Mouse (Mus musculus) olfactory bulb, adult 2 months (tissue): ENCODE data around the gene Dbndd2.

Experiments
- CTCF ChIP-seq: fragments of 200-500 bp; IDR thresholded peaks from 2 replicates; pipeline ENCODE4 v1.5.1; 2012; ENCODE audit warnings: low read depth, mild to moderate bottlenecking, low read length, moderate library complexity; ENCODE audit not compliant: insufficient read depth
- POLR2A ChIP-seq: fragments of 200-500 bp; IDR thresholded peaks from 2 replicates; pipeline ENCODE4 v1.6.1; 2012; ENCODE audit warnings: mild to moderate bottlenecking, low read depth, low read length, moderate library complexity; ENCODE audit not compliant: insufficient read depth

DNA sequence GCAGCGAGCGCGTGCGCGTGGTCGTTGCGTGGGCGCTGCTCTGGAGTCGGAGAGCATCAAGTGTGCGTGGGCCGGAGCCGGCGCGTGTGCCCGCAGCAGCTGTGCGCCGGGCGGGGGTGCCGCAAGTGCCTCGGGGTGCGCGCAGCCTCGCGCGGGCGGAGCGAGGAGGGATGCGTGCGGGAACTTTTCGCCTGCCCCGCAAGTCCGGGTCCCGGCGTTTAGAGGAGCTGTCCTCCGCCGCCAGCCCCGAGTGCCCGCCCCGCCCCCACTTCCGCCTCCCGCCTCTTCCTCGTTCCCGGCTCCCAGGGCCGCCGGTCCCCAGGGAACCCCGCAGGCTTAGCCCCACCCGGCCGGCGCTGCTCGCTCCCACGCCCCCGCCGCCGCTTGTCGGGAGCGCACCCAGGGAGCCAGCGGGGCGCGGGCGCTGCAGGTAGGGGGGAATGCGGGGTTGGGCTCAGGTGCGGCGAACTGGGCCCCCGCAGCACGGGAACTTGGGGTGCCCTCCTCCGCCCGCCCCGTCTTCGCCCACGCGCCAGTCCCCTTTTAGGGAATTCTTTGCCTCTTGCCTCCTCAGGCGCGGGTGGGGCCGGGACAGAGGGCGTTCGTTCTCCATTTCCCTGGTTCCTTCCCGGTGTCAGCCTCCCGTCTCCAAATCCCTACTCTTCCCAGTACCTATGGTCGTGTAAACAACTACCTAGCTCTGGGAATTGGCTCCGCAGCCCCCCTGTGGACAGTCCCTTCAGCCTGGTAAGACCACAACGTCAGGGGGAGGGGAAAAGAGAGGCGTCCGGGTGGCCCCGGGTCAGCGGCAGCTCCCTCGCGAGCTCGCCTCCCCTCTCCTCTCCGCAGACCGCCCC lies 580 bp downstream of the Dbndd2 start:
- TF ChIP-seq CTCF (no peak), POLR2A (no peak)
